In genomic region chr17:48300861-48301260, GRCm38 (mm10) we compare ENCODE assay signal across 12 mouse cellular contexts. TPM values are rescaled to one million over a fixed set of nuclear protein-coding genes. Genes with fewer than 3 reads are reported as not detected.
DNase-seq lines count a peak whose midpoint lies in the region; ATAC-seq and TF ChIP-seq lines count a peak whose summit lies in the region.
"Had no signal": no experiment of that assay in that cellular context is flagged by ENCODE, and none has a peak within 500 bp of the region (broad histone marks: within the 10 kb centered on the region; RNA-seq: fewer than 3 reads in every experiment).

No protein-coding gene starts in this region.

- H3K4me1 ChIP-seq in stomach, embryonic 16.5 days (ENCODE audit: control insufficient read depth, insufficient read depth, low read length): no peaks in the 10 kb centered on the region
- H3K4me1 ChIP-seq in stomach, postnatal 0 days (replicated peaks; ENCODE audit: control insufficient read depth, insufficient read depth): no peaks in the 10 kb centered on the region
- no peaks in the 10 kb centered on the region for H3K4me1 ChIP-seq in hindbrain, embryonic 16.5 days (ENCODE audit: control insufficient read depth, insufficient read depth, low read depth, low read length)
- H3K4me1 ChIP-seq: stomach, embryonic 15.5 days had no signal

- H3K27ac ChIP-seq in stomach, embryonic 16.5 days (ENCODE audit: low read length): no peak overlapping the region
- H3K27ac ChIP-seq in stomach, postnatal 0 days (replicated peaks): no peak overlapping the region
- H3K27ac ChIP-seq in hindbrain, embryonic 16.5 days (ENCODE audit: low read depth, low read length): no peak overlapping the region
- H3K27ac ChIP-seq: stomach, embryonic 15.5 days had no signal

- no peaks in the 10 kb centered on the region for H3K36me3 ChIP-seq in stomach, embryonic 16.5 days (ENCODE audit: control insufficient read depth, insufficient read depth, low read length)
- no peaks in the 10 kb centered on the region for H3K36me3 ChIP-seq in stomach, postnatal 0 days (ENCODE audit: control insufficient read depth, insufficient read depth, low read length)
- no peaks in the 10 kb centered on the region for H3K36me3 ChIP-seq in hindbrain, embryonic 16.5 days (ENCODE audit: control insufficient read depth, insufficient read depth, low read length)
- H3K36me3 ChIP-seq: stomach, embryonic 15.5 days had no signal

- no peak for DNase-seq in stomach, postnatal 0 days (ENCODE audit: low spot score)
- DNase-seq in natural killer cell, adult 2 months (ENCODE audit: low spot score in 2 of 2): peak; percentile 53 to 64
- no peak for DNase-seq in adrenal gland, adult 8-10 months
- DNase-seq: cerebellum, postnatal 14 days; kidney, adult 9 months had no signal

- H3K4me3 ChIP-seq in stomach, embryonic 16.5 days (replicated peaks; ENCODE audit: low read length): 0 out of 2 replicates have a peak overlapping the region, but pooled peaks have one; percentile 1
- no peak overlapping the region for H3K4me3 ChIP-seq in stomach, postnatal 0 days (ENCODE audit: low read depth, low read length)
- no peak overlapping the region for H3K4me3 ChIP-seq in hindbrain, embryonic 16.5 days (ENCODE audit: low read length)
- H3K4me3 ChIP-seq: myocyte; stomach, embryonic 15.5 days had no signal

- TF ChIP-seq EP300 in stomach, postnatal 0 days (optimal IDR thresholded peaks at IDR 0.05): no peak

- H3K9me3 ChIP-seq in stomach, embryonic 16.5 days (replicated peaks; ENCODE audit: control insufficient read depth, low read length): no peaks in the 10 kb centered on the region
- no peaks in the 10 kb centered on the region for H3K9me3 ChIP-seq in stomach, postnatal 0 days (ENCODE audit: control insufficient read depth, low read length)
- H3K9me3 ChIP-seq in hindbrain, embryonic 16.5 days (ENCODE audit: control insufficient read depth, low read length): no peaks in the 10 kb centered on the region
- H3K9me3 ChIP-seq: stomach, embryonic 15.5 days had no signal

- no peak overlapping the region for H3K9ac ChIP-seq in stomach, embryonic 16.5 days (ENCODE audit: low read length)
- no peak overlapping the region for H3K9ac ChIP-seq in stomach, postnatal 0 days (ENCODE audit: low read length)
- no peak overlapping the region for H3K9ac ChIP-seq in hindbrain, embryonic 16.5 days (ENCODE audit: low read depth, low read length)
- H3K9ac ChIP-seq: stomach, embryonic 15.5 days had no signal

- ATAC-seq in stomach, embryonic 16.5 days (ENCODE audit: insufficient read depth, low FRiP score): no peak; the same call in 1 of the 2 replicates
- no peak for ATAC-seq in stomach, postnatal 0 days (ENCODE audit: low FRiP score, low TSS enrichment)
- peak; percentile 74 to 80 for ATAC-seq in hematopoietic stem cell, adult 5-6 weeks (replicated peaks in 1 of 2; ENCODE audit: insufficient read depth in 1 of 2, low FRiP score in 2 of 2, low TSS enrichment in 1 of 2, low read depth in 1 of 2, poor library complexity in 2 of 2, severe bottlenecking in 2 of 2)
- no peak for ATAC-seq in erythroid progenitor cell, adult 5-6 weeks (replicated peaks; ENCODE audit: low FRiP score, poor library complexity, severe bottlenecking)
- ATAC-seq in hindbrain, embryonic 16.5 days: no peak

- H3K4me2 ChIP-seq in stomach, embryonic 16.5 days (ENCODE audit: low read depth, low read length): 0 out of 2 replicates have a peak overlapping the region, but pooled peaks have one; percentile 2
- no peak overlapping the region for H3K4me2 ChIP-seq in stomach, postnatal 0 days (replicated peaks; ENCODE audit: low read depth)
- no peak overlapping the region for H3K4me2 ChIP-seq in hindbrain, embryonic 16.5 days (ENCODE audit: low read length)

- TF ChIP-seq CTCF in stomach, postnatal 0 days (IDR thresholded peaks at IDR 0.05; ENCODE audit: low read depth): no peak

- H3K27me3 ChIP-seq in stomach, embryonic 16.5 days (ENCODE audit: control insufficient read depth, insufficient read depth, low read length): no peaks in the 10 kb centered on the region
- no peaks in the 10 kb centered on the region for H3K27me3 ChIP-seq in stomach, postnatal 0 days (ENCODE audit: control insufficient read depth, insufficient read depth, low read length)
- H3K27me3 ChIP-seq in hindbrain, embryonic 16.5 days (replicated peaks; ENCODE audit: control insufficient read depth, insufficient read depth, low read length): no peaks in the 10 kb centered on the region
- H3K27me3 ChIP-seq: stomach, embryonic 15.5 days had no signal

- 73% methylated on average over 9 of the region's 9 CpGs for WGBS in stomach, embryonic 16.5 days
- WGBS in stomach, postnatal 0 days: 74% methylated on average over 9 of the region's 9 CpGs
- WGBS in hindbrain, embryonic 16.5 days: 82% methylated on average over 9 of the region's 9 CpGs

RNA-seq across cellular contexts. Expression of gene Treml2, which starts 1.6 kb away (rescaled TPM):
- polyA plus RNA-seq in stomach, embryonic 16.5 days (2015; fragmentation: Nextera tagmentation; extraction: Ambion mirVana): 0.24 and 0.48 TPM in 2 replicates
- polyA plus RNA-seq in stomach, postnatal 0 days (2015; fragmentation: Nextera tagmentation; extraction: Ambion mirVana): 0.10 TPM in 2 replicates
- total RNA-seq in hematopoietic stem cell, adult 5-6 weeks (2017): 102 TPM in 2 replicates
- total RNA-seq in erythroid progenitor cell, adult 5-6 weeks (2015; ENCODE audit: low replicate concordance): 5.8 and 18.4 TPM in 2 replicates
- total RNA-seq in erythroid progenitor cell, adult 5-6 weeks (2017; ENCODE audit: low replicate concordance): 5.7 and 7.7 TPM in 2 replicates
- polyA plus RNA-seq in hindbrain, embryonic 16.5 days (2015; fragmentation: Nextera tagmentation; extraction: Ambion mirVana): 0.27 TPM in 1 of 2 replicates, not detected in the other
- total RNA-seq in adrenal gland, adult 8-10 months (2022): under 1 TPM; 0.12 to 0.56 (median 0.40) TPM
- polyA plus RNA-seq: myocyte had no signal

RNA-seq across cellular contexts. Expression of gene B430306N03Rik, which starts 15.1 kb away (rescaled TPM):
- polyA plus RNA-seq in stomach, embryonic 16.5 days (2015; fragmentation: Nextera tagmentation; extraction: Ambion mirVana): 0.41 and 0.57 TPM in 2 replicates
- 0.18 and 0.21 TPM in 2 replicates for polyA plus RNA-seq in stomach, postnatal 0 days (2015; fragmentation: Nextera tagmentation; extraction: Ambion mirVana)
- total RNA-seq in hematopoietic stem cell, adult 5-6 weeks (2017): 4.2 and 4.9 TPM in 2 replicates
- 7.9 and 12.6 TPM in 2 replicates for total RNA-seq in erythroid progenitor cell, adult 5-6 weeks (2015; ENCODE audit: low replicate concordance)
- total RNA-seq in erythroid progenitor cell, adult 5-6 weeks (2017; ENCODE audit: low replicate concordance): 2.6 and 8.1 TPM in 2 replicates
- 0.06 and 0.14 TPM in 2 replicates for polyA plus RNA-seq in hindbrain, embryonic 16.5 days (2015; fragmentation: Nextera tagmentation; extraction: Ambion mirVana)
- total RNA-seq in adrenal gland, adult 8-10 months (2022): under 1 TPM; 0.35 to 0.65 (median 0.54) TPM
- polyA plus RNA-seq: myocyte had no signal

RNA-seq across cellular contexts. Expression of gene Treml4, which starts 36.8 kb away (rescaled TPM):
- polyA plus RNA-seq in stomach, embryonic 16.5 days (2015; fragmentation: Nextera tagmentation; extraction: Ambion mirVana): 1.2 and 1.7 TPM in 2 replicates
- polyA plus RNA-seq in stomach, postnatal 0 days (2015; fragmentation: Nextera tagmentation; extraction: Ambion mirVana): 0.19 and 0.24 TPM in 2 replicates
- total RNA-seq in hematopoietic stem cell, adult 5-6 weeks (2017): 0.56 TPM in 1 of 2 replicates, not detected in the other
- 2.9 and 4.2 TPM in 2 replicates for total RNA-seq in erythroid progenitor cell, adult 5-6 weeks (2015; ENCODE audit: low replicate concordance)
- 3.5 and 16.2 TPM in 2 replicates for total RNA-seq in erythroid progenitor cell, adult 5-6 weeks (2017; ENCODE audit: low replicate concordance)
- 0.17 and 0.59 TPM in 2 replicates for polyA plus RNA-seq in hindbrain, embryonic 16.5 days (2015; fragmentation: Nextera tagmentation; extraction: Ambion mirVana)
- total RNA-seq in adrenal gland, adult 8-10 months (2022): 1 to 10 TPM in 1 of 4 experiments, under 1 TPM in 3; 0.21 to 1.4 (median 0.90) TPM
- polyA plus RNA-seq: myocyte had no signal

RNA-seq across cellular contexts. Expression of gene Trem2, which starts 45.3 kb away (rescaled TPM):
- polyA plus RNA-seq in stomach, embryonic 16.5 days (2015; fragmentation: Nextera tagmentation; extraction: Ambion mirVana): 2.3 and 3.5 TPM in 2 replicates
- polyA plus RNA-seq in stomach, postnatal 0 days (2015; fragmentation: Nextera tagmentation; extraction: Ambion mirVana): 3.5 and 4.2 TPM in 2 replicates
- total RNA-seq in hematopoietic stem cell, adult 5-6 weeks (2017): not detected in 2 replicates
- 2.2 TPM in 1 of 2 replicates, not detected in the other for total RNA-seq in erythroid progenitor cell, adult 5-6 weeks (2015; ENCODE audit: low replicate concordance)
- 0.26 TPM in 1 of 2 replicates, not detected in the other for total RNA-seq in erythroid progenitor cell, adult 5-6 weeks (2017; ENCODE audit: low replicate concordance)
- polyA plus RNA-seq in hindbrain, embryonic 16.5 days (2015; fragmentation: Nextera tagmentation; extraction: Ambion mirVana): 4.5 and 6.7 TPM in 2 replicates
- total RNA-seq in adrenal gland, adult 8-10 months (2022): 10 to 100 TPM in 2 of 4 experiments, 1 to 10 TPM in 2; 5.5 to 22.1 (median 14.4) TPM

RNA-seq across cellular contexts. Expression of gene Trem3, which starts 53.3 kb away (rescaled TPM):
- polyA plus RNA-seq in stomach, embryonic 16.5 days (2015; fragmentation: Nextera tagmentation; extraction: Ambion mirVana): 0.94 and 1.1 TPM in 2 replicates
- 0.10 TPM in 1 of 2 replicates, not detected in the other for polyA plus RNA-seq in stomach, postnatal 0 days (2015; fragmentation: Nextera tagmentation; extraction: Ambion mirVana)
- 7.2 and 34.1 TPM in 2 replicates for total RNA-seq in hematopoietic stem cell, adult 5-6 weeks (2017)
- total RNA-seq in erythroid progenitor cell, adult 5-6 weeks (2015; ENCODE audit: low replicate concordance): 8.0 and 24.9 TPM in 2 replicates
- total RNA-seq in erythroid progenitor cell, adult 5-6 weeks (2017; ENCODE audit: low replicate concordance): 9.3 and 19.0 TPM in 2 replicates
- polyA plus RNA-seq in hindbrain, embryonic 16.5 days (2015; fragmentation: Nextera tagmentation; extraction: Ambion mirVana): not detected in 2 replicates
- total RNA-seq in adrenal gland, adult 8-10 months (2022): under 1 TPM in 1 of 4 experiments, not detected in 3; 0.26 TPM
- polyA plus RNA-seq: limb, embryonic 11.5 days had no signal

Comparison
In these comparisons a context has a peak if more than half of its experiments do, and no peak if none do; other contexts are left out.
1. ATAC-seq: peak in hematopoietic stem cell, adult 5-6 weeks (2 of 2); none in stomach, embryonic 16.5 days (single experiment), stomach, postnatal 0 days (single experiment), erythroid progenitor cell, adult 5-6 weeks (single experiment) and hindbrain, embryonic 16.5 days (single experiment).
2. DNase-seq: peak in natural killer cell, adult 2 months (2 of 2); none in stomach, postnatal 0 days (single experiment) and adrenal gland, adult 8-10 months (single experiment).
3. RNA of gene Treml2, which starts 1.6 kb away (total RNA-seq): 102 TPM in hematopoietic stem cell, adult 5-6 weeks and 5.7 to 18.4 TPM in erythroid progenitor cell, adult 5-6 weeks; 0.12 to 0.56 TPM in adrenal gland, adult 8-10 months; every median in the first group is over 4 times any median in the second.